Mouse (Mus musculus): ENCODE data around the gene Havcr2. TPM values are rescaled to one million over a fixed set of nuclear protein-coding genes. Genes with fewer than 3 reads are reported as not detected.

Gene Havcr2
- polyA plus RNA-seq, 1 experiment from 2014 or later = 0.27 TPM

GRCm38 (mm10) chr11:46447644-46448484, 6.9 kb upstream of the Havcr2 start:
- Histone ChIP-seq H3K4me3 (ENCODE audit: low read depth, low read length) (no peak overlapping the region), H3K36me3 (ENCODE audit: control insufficient read depth, insufficient read depth, low read length) (0 out of 2 replicates have a peak, but pooled peaks cover 6% of the 10 kb centered on the region), H3K9me3 (ENCODE audit: control insufficient read depth, low read length) (no peaks in the 10 kb centered on the region), H3K27me3 (ENCODE audit: control insufficient read depth, insufficient read depth, low read length) (no peaks in the 10 kb centered on the region), H3K4me1 (ENCODE audit: control insufficient read depth, insufficient read depth, low read length) (no peaks in the 10 kb centered on the region), H3K9ac (replicated peaks; ENCODE audit: low read depth, low read length) (no peak overlapping the region), H3K4me2 (ENCODE audit: low read depth, low read length) (no peak overlapping the region), H3K27ac (ENCODE audit: low read depth, low read length) (no peak overlapping the region)
- WGBS = 81% methylated on average over 13 of the region's 13 CpGs
- ATAC-seq (ENCODE audit: low read depth) = no peak

GRCm38 (mm10) chr11:46449461-46450080, 5.2 kb upstream of the Havcr2 start:
- H3K4me3 ChIP-seq (ENCODE audit: low read depth, low read length) = no peak overlapping the region
- H3K4me1 ChIP-seq (ENCODE audit: control insufficient read depth, insufficient read depth, low read length) = no peaks in the 10 kb centered on the region
- H3K27ac ChIP-seq (ENCODE audit: low read depth, low read length) = no peak overlapping the region
- H3K9me3 ChIP-seq (ENCODE audit: control insufficient read depth, low read length) = no peaks in the 10 kb centered on the region
- H3K27me3 ChIP-seq (ENCODE audit: control insufficient read depth, insufficient read depth, low read length) = no peaks in the 10 kb centered on the region
- H3K4me2 ChIP-seq (ENCODE audit: low read depth, low read length) = no peak overlapping the region
- ATAC-seq (ENCODE audit: low read depth) = no peak
- H3K9ac ChIP-seq (replicated peaks; ENCODE audit: low read depth, low read length) = no peak overlapping the region
- no peaks in the 10 kb centered on the region for H3K36me3 ChIP-seq (ENCODE audit: control insufficient read depth, insufficient read depth, low read length)
- 87% methylated on average over 11 of the region's 11 CpGs for WGBS

- no peaks in the 10 kb centered on the region for H3K4me1 ChIP-seq (ENCODE audit: control insufficient read depth, insufficient read depth, low read length)
- H3K27me3 ChIP-seq (ENCODE audit: control insufficient read depth, insufficient read depth, low read length) = no peaks in the 10 kb centered on the region
- no peak overlapping the region for H3K9ac ChIP-seq (replicated peaks; ENCODE audit: low read depth, low read length)
- H3K27ac ChIP-seq (ENCODE audit: low read depth, low read length) = no peak overlapping the region
- H3K4me3 ChIP-seq (ENCODE audit: low read depth, low read length) = no peak overlapping the region
- no peaks in the 10 kb centered on the region for H3K9me3 ChIP-seq (ENCODE audit: control insufficient read depth, low read length)
- no peak overlapping the region for H3K4me2 ChIP-seq (ENCODE audit: low read depth, low read length)
- 88% methylated on average over 3 of the region's 3 CpGs for WGBS
- H3K36me3 ChIP-seq (ENCODE audit: control insufficient read depth, insufficient read depth, low read length) = no peaks in the 10 kb centered on the region
- ATAC-seq (ENCODE audit: low read depth) = no peak
Observed at GRCm38 (mm10) chr11:46459960-46460359, 5.2 kb downstream of the Havcr2 start.

- no peak overlapping the region for H3K4me3 ChIP-seq (ENCODE audit: low read depth, low read length)
- no peak overlapping the region for H3K9ac ChIP-seq (replicated peaks; ENCODE audit: low read depth, low read length)
- no peaks in the 10 kb centered on the region for H3K36me3 ChIP-seq (ENCODE audit: control insufficient read depth, insufficient read depth, low read length)
- H3K9me3 ChIP-seq (ENCODE audit: control insufficient read depth, low read length) = no peaks in the 10 kb centered on the region
- 83% methylated on average over 5 of the region's 5 CpGs for WGBS
- H3K27me3 ChIP-seq (ENCODE audit: control insufficient read depth, insufficient read depth, low read length) = no peaks in the 10 kb centered on the region
- no peak overlapping the region for H3K27ac ChIP-seq (ENCODE audit: low read depth, low read length)
- no peaks in the 10 kb centered on the region for H3K4me1 ChIP-seq (ENCODE audit: control insufficient read depth, insufficient read depth, low read length)
- no peak overlapping the region for H3K4me2 ChIP-seq (ENCODE audit: low read depth, low read length)
- no peak for ATAC-seq (ENCODE audit: low read depth)
Observed at GRCm38 (mm10) chr11:46461362-46461761, 6.6 kb downstream of the Havcr2 start.

GRCm38 (mm10) chr11:46461931-46462330, 7.2 kb downstream of the Havcr2 start:
- H3K9me3 ChIP-seq (ENCODE audit: control insufficient read depth, low read length) = no peaks in the 10 kb centered on the region
- no peaks in the 10 kb centered on the region for H3K4me1 ChIP-seq (ENCODE audit: control insufficient read depth, insufficient read depth, low read length)
- H3K4me3 ChIP-seq (ENCODE audit: low read depth, low read length) = no peak overlapping the region
- no peak for ATAC-seq (ENCODE audit: low read depth)
- H3K36me3 ChIP-seq (ENCODE audit: control insufficient read depth, insufficient read depth, low read length) = no peaks in the 10 kb centered on the region
- no peak overlapping the region for H3K4me2 ChIP-seq (ENCODE audit: low read depth, low read length)
- H3K27ac ChIP-seq (ENCODE audit: low read depth, low read length) = no peak overlapping the region
- 71% methylated on average over 5 of the region's 5 CpGs for WGBS
- H3K27me3 ChIP-seq (ENCODE audit: control insufficient read depth, insufficient read depth, low read length) = no peaks in the 10 kb centered on the region
- H3K9ac ChIP-seq (replicated peaks; ENCODE audit: low read depth, low read length) = no peak overlapping the region

GRCm38 (mm10) chr11:46466878-46467277, 12.1 kb downstream of the Havcr2 start:
- no peak for ATAC-seq (ENCODE audit: low read depth)
- Histone ChIP-seq H3K4me1 (ENCODE audit: control insufficient read depth, insufficient read depth, low read length) (no peaks in the 10 kb centered on the region), H3K4me3 (ENCODE audit: low read depth, low read length) (no peak overlapping the region), H3K9ac (replicated peaks; ENCODE audit: low read depth, low read length) (no peak overlapping the region), H3K27me3 (ENCODE audit: control insufficient read depth, insufficient read depth, low read length) (no peaks in the 10 kb centered on the region), H3K36me3 (ENCODE audit: control insufficient read depth, insufficient read depth, low read length) (no peaks in the 10 kb centered on the region), H3K9me3 (ENCODE audit: control insufficient read depth, low read length) (no peaks in the 10 kb centered on the region), H3K27ac (ENCODE audit: low read depth, low read length) (no peak overlapping the region), H3K4me2 (ENCODE audit: low read depth, low read length) (no peak overlapping the region)
- 86% methylated on average over 2 of the region's 2 CpGs for WGBS

GRCm38 (mm10) chr11:46474220-46474619, 19.5 kb downstream of the Havcr2 start:
- no peak for ATAC-seq (ENCODE audit: low read depth)
- no peaks in the 10 kb centered on the region for H3K36me3 ChIP-seq (ENCODE audit: control insufficient read depth, insufficient read depth, low read length)
- H3K9ac ChIP-seq (replicated peaks; ENCODE audit: low read depth, low read length) = no peak overlapping the region
- H3K9me3 ChIP-seq (ENCODE audit: control insufficient read depth, low read length) = no peaks in the 10 kb centered on the region
- H3K4me2 ChIP-seq (ENCODE audit: low read depth, low read length) = no peak overlapping the region
- no peaks in the 10 kb centered on the region for H3K4me1 ChIP-seq (ENCODE audit: control insufficient read depth, insufficient read depth, low read length)
- H3K27me3 ChIP-seq (ENCODE audit: control insufficient read depth, insufficient read depth, low read length) = no peaks in the 10 kb centered on the region
- 94% methylated on average over 4 of the region's 4 CpGs for whole genome bisulfite sequencing
- H3K27ac ChIP-seq (ENCODE audit: low read depth, low read length) = no peak overlapping the region
- no peak overlapping the region for H3K4me3 ChIP-seq (ENCODE audit: low read depth, low read length)

GRCm38 (mm10) chr11:46479311-46479710, 24.6 kb downstream of the Havcr2 start:
- no peak for ATAC-seq (ENCODE audit: low read depth)
- Histone ChIP-seq H3K4me1 (ENCODE audit: control insufficient read depth, insufficient read depth, low read length) (no peaks in the 10 kb centered on the region), H3K9ac (replicated peaks; ENCODE audit: low read depth, low read length) (no peak overlapping the region), H3K9me3 (ENCODE audit: control insufficient read depth, low read length) (no peaks in the 10 kb centered on the region), H3K27me3 (ENCODE audit: control insufficient read depth, insufficient read depth, low read length) (no peaks in the 10 kb centered on the region), H3K4me3 (ENCODE audit: low read depth, low read length) (no peak overlapping the region), H3K36me3 (ENCODE audit: control insufficient read depth, insufficient read depth, low read length) (no peaks in the 10 kb centered on the region), H3K4me2 (ENCODE audit: low read depth, low read length) (no peak overlapping the region), H3K27ac (ENCODE audit: low read depth, low read length) (no peak overlapping the region)
- WGBS = 92% methylated on average over 9 of the region's 9 CpGs

- Histone ChIP-seq H3K27me3 (ENCODE audit: control insufficient read depth, insufficient read depth, low read length) (no peaks in the 10 kb centered on the region), H3K9me3 (ENCODE audit: control insufficient read depth, low read length) (no peaks in the 10 kb centered on the region), H3K4me3 (ENCODE audit: low read depth, low read length) (no peak overlapping the region), H3K36me3 (ENCODE audit: control insufficient read depth, insufficient read depth, low read length) (no peaks in the 10 kb centered on the region), H3K4me2 (ENCODE audit: low read depth, low read length) (no peak overlapping the region), H3K4me1 (ENCODE audit: control insufficient read depth, insufficient read depth, low read length) (no peaks in the 10 kb centered on the region), H3K27ac (ENCODE audit: low read depth, low read length) (no peak overlapping the region), H3K9ac (replicated peaks; ENCODE audit: low read depth, low read length) (no peak overlapping the region)
- ATAC-seq (ENCODE audit: low read depth) = no peak
- WGBS = 87% methylated on average over 7 of the region's 7 CpGs
Observed at GRCm38 (mm10) chr11:46480517-46480916, 25.8 kb downstream of the Havcr2 start.

All from neural tube, embryonic 14.5 days (tissue).